ENCODE assay signal across 24 mouse cellular contexts in the genomic region with DNA sequence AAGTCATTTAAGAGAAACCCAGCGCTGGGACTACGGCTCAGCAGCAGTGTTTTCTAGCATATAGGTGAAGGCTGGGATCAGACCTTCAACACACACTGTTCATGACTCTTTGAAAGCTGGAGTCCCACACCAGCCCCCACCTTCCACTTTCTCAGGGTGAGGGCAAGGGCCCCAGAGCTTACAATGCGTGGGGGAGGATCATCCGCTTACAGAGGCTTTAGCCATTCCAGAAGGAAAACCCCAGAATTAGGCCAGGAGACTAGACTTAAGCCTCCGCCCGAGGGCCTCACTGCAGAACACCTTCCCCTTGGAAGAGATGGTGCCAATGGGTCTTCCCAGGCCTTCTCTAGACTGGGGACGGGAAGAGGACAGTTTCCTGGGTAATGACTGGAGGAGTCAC. TPM values are rescaled to one million over a fixed set of nuclear protein-coding genes. Genes with fewer than 3 reads are reported as not detected.
DNase-seq lines count a peak whose midpoint lies in the region; ATAC-seq and TF ChIP-seq lines count a peak whose summit lies in the region.
"Had no signal": no experiment of that assay in that cellular context is flagged by ENCODE, and none has a peak within 500 bp of the region (broad histone marks: within the 10 kb centered on the region; RNA-seq: fewer than 3 reads in every experiment).

No protein-coding gene starts in this region.

- no peak for DNase-seq in embryonic facial prominence, embryonic 10.5 days (ENCODE audit: low spot score)
- DNase-seq in midbrain, embryonic 14.5 days, result no peak
- DNase-seq: adrenal gland, postnatal 10 days; adrenal gland, postnatal 36 days; cerebellum, adult 18-20 months; cerebellum, adult 9-10 months; cerebellum, postnatal 14 days; gastrocnemius, postnatal 10 days; gastrocnemius, postnatal 36 days; heart, adult 2 months had no signal

- peaks cover 33% of the 10 kb centered on the region for H3K27me3 ChIP-seq in embryonic facial prominence, embryonic 13.5 days
- peaks cover 57% of the 10 kb centered on the region for H3K27me3 ChIP-seq in embryonic facial prominence, embryonic 10.5 days (replicated peaks; ENCODE audit: low read depth, poor library complexity, severe bottlenecking)
- H3K27me3 ChIP-seq in E14TG2a.4 (ENCODE audit: insufficient read depth, low read length), result peaks cover 50% of the 10 kb centered on the region
- peaks cover 27% of the 10 kb centered on the region for H3K27me3 ChIP-seq in limb, embryonic 13.5 days
- peaks cover 24% of the 10 kb centered on the region for H3K27me3 ChIP-seq in midbrain, embryonic 14.5 days (ENCODE audit: control insufficient read depth, insufficient read depth, low read length)
- H3K27me3 ChIP-seq in kidney, embryonic 16.5 days (ENCODE audit: insufficient read depth, low read length), result peaks cover 22% of the 10 kb centered on the region
- H3K27me3 ChIP-seq: Patski had no signal

- H3K9ac ChIP-seq in embryonic facial prominence, embryonic 13.5 days, result peak overlapping the region; percentile 3; the same call in 1 of the 2 replicates
- 0 out of 2 replicates have a peak overlapping the region, but pooled peaks have one; percentile 8 for H3K9ac ChIP-seq in limb, embryonic 13.5 days
- H3K9ac ChIP-seq in midbrain, embryonic 14.5 days (replicated peaks; ENCODE audit: low read length), result no peak overlapping the region
- no peak overlapping the region for H3K9ac ChIP-seq in kidney, embryonic 16.5 days (replicated peaks; ENCODE audit: low read length)
- H3K9ac ChIP-seq: embryonic facial prominence, embryonic 12.5 days; forebrain, embryonic 12.5 days; heart, embryonic 13.5 days; hindbrain, embryonic 12.5 days; hindbrain, embryonic 15.5 days had no signal

- H3K4me3 ChIP-seq in embryonic facial prominence, embryonic 13.5 days, result no peak overlapping the region
- H3K4me3 ChIP-seq in embryonic facial prominence, embryonic 10.5 days, result no peak overlapping the region
- H3K4me3 ChIP-seq in E14TG2a.4 (replicated peaks; ENCODE audit: low read length), result peak overlapping the region; percentile 21; the same call in 1 of the 2 replicates
- no peak overlapping the region for H3K4me3 ChIP-seq in limb, embryonic 13.5 days
- H3K4me3 ChIP-seq in midbrain, embryonic 14.5 days (replicated peaks; ENCODE audit: low read depth, low read length), result no peak overlapping the region
- no peak overlapping the region for H3K4me3 ChIP-seq in kidney, embryonic 16.5 days (ENCODE audit: low read length)
- H3K4me3 ChIP-seq: embryonic facial prominence, embryonic 12.5 days; erythroblast, embryonic 14.5 days; forebrain, embryonic 12.5 days; heart, adult 2 months; heart, embryonic 10.5 days; heart, embryonic 13.5 days; hindbrain, embryonic 12.5 days; hindbrain, embryonic 15.5 days had no signal

- no peak for TF ChIP-seq CTCF in E14TG2a.4 (conservative IDR thresholded peaks at IDR 0.05; ENCODE audit: low read length)

- no peak for ATAC-seq in embryonic facial prominence, embryonic 13.5 days (ENCODE audit: insufficient number of reproducible peaks, insufficient read depth, low FRiP score, low TSS enrichment, low read depth)
- ATAC-seq in limb, embryonic 13.5 days (ENCODE audit: low FRiP score, low read depth), result no peak
- ATAC-seq in midbrain, embryonic 14.5 days (ENCODE audit: low FRiP score, low TSS enrichment), result no peak
- ATAC-seq in kidney, embryonic 16.5 days (ENCODE audit: low FRiP score, low TSS enrichment), result no peak
- ATAC-seq: forebrain, embryonic 16.5 days; Patski had no signal

- no peaks in the 10 kb centered on the region for H3K9me3 ChIP-seq in embryonic facial prominence, embryonic 13.5 days
- H3K9me3 ChIP-seq in embryonic facial prominence, embryonic 10.5 days, result no peaks in the 10 kb centered on the region
- no peaks in the 10 kb centered on the region for H3K9me3 ChIP-seq in E14TG2a.4 (ENCODE audit: low read length)
- no peaks in the 10 kb centered on the region for H3K9me3 ChIP-seq in limb, embryonic 13.5 days
- no peaks in the 10 kb centered on the region for H3K9me3 ChIP-seq in midbrain, embryonic 14.5 days (ENCODE audit: control insufficient read depth, low read length)
- H3K9me3 ChIP-seq in kidney, embryonic 16.5 days (ENCODE audit: low read length), result no peaks in the 10 kb centered on the region
- H3K9me3 ChIP-seq: embryonic facial prominence, embryonic 12.5 days; forebrain, embryonic 12.5 days; G1E; heart, embryonic 10.5 days; heart, embryonic 13.5 days; hindbrain, embryonic 12.5 days; hindbrain, embryonic 15.5 days had no signal

- no peak overlapping the region for H3K27ac ChIP-seq in embryonic facial prominence, embryonic 13.5 days
- no peak overlapping the region for H3K27ac ChIP-seq in embryonic facial prominence, embryonic 10.5 days (replicated peaks)
- H3K27ac ChIP-seq in limb, embryonic 13.5 days, result no peak overlapping the region
- no peak overlapping the region for H3K27ac ChIP-seq in midbrain, embryonic 14.5 days (replicated peaks; ENCODE audit: low read depth, low read length)
- H3K27ac ChIP-seq in kidney, embryonic 16.5 days (ENCODE audit: low read length), result no peak overlapping the region
- H3K27ac ChIP-seq: embryonic facial prominence, embryonic 12.5 days; forebrain, embryonic 12.5 days; heart, adult 2 months; heart, embryonic 10.5 days; heart, embryonic 13.5 days; hindbrain, embryonic 12.5 days; hindbrain, embryonic 15.5 days had no signal

- H3K36me3 ChIP-seq in embryonic facial prominence, embryonic 13.5 days, result no peaks in the 10 kb centered on the region
- H3K36me3 ChIP-seq in embryonic facial prominence, embryonic 10.5 days (replicated peaks), result no peaks in the 10 kb centered on the region
- H3K36me3 ChIP-seq in E14TG2a.4 (ENCODE audit: insufficient read depth, low read length), result no peaks in the 10 kb centered on the region
- no peaks in the 10 kb centered on the region for H3K36me3 ChIP-seq in limb, embryonic 13.5 days
- no peaks in the 10 kb centered on the region for H3K36me3 ChIP-seq in midbrain, embryonic 14.5 days (ENCODE audit: control insufficient read depth, insufficient read depth, low read length)
- no peaks in the 10 kb centered on the region for H3K36me3 ChIP-seq in kidney, embryonic 16.5 days (ENCODE audit: insufficient read depth, low read length)
- H3K36me3 ChIP-seq: embryonic facial prominence, embryonic 12.5 days; forebrain, embryonic 12.5 days; G1E; heart, embryonic 10.5 days; heart, embryonic 13.5 days; hindbrain, embryonic 12.5 days; hindbrain, embryonic 15.5 days had no signal

- H3K4me2 ChIP-seq in embryonic facial prominence, embryonic 13.5 days, result no peak overlapping the region
- no peak overlapping the region for H3K4me2 ChIP-seq in limb, embryonic 13.5 days (replicated peaks)
- H3K4me2 ChIP-seq in midbrain, embryonic 14.5 days (ENCODE audit: low read length), result no peak overlapping the region
- no peak overlapping the region for H3K4me2 ChIP-seq in kidney, embryonic 16.5 days (replicated peaks; ENCODE audit: low read depth, low read length)
- H3K4me2 ChIP-seq: embryonic facial prominence, embryonic 12.5 days; forebrain, embryonic 12.5 days; heart, embryonic 13.5 days; hindbrain, embryonic 12.5 days; hindbrain, embryonic 15.5 days had no signal

- 71% methylated on average over 7 of the region's 7 CpGs for WGBS in embryonic facial prominence, embryonic 13.5 days
- WGBS in embryonic facial prominence, embryonic 10.5 days, result 76% methylated on average over 7 of the region's 7 CpGs
- WGBS in limb, embryonic 13.5 days, result 53% methylated on average over 7 of the region's 7 CpGs
- WGBS in midbrain, embryonic 14.5 days, result 61% methylated on average over 7 of the region's 7 CpGs
- 57% methylated on average over 7 of the region's 7 CpGs for WGBS in kidney, embryonic 16.5 days

- peaks cover 10% of the 10 kb centered on the region for H3K4me1 ChIP-seq in embryonic facial prominence, embryonic 13.5 days
- H3K4me1 ChIP-seq in embryonic facial prominence, embryonic 10.5 days, result peaks cover 45% of the 10 kb centered on the region
- H3K4me1 ChIP-seq in E14TG2a.4 (replicated peaks; ENCODE audit: low read depth, low read length), result peaks cover 58% of the 10 kb centered on the region
- H3K4me1 ChIP-seq in limb, embryonic 13.5 days, result peaks cover 47% of the 10 kb centered on the region
- H3K4me1 ChIP-seq in midbrain, embryonic 14.5 days (ENCODE audit: control insufficient read depth, insufficient read depth, low read length), result no peaks in the 10 kb centered on the region
- H3K4me1 ChIP-seq in kidney, embryonic 16.5 days (ENCODE audit: insufficient read depth, low read length), result 0 out of 2 replicates have a peak, but pooled peaks cover 3% of the 10 kb centered on the region

RNA-seq across cellular contexts. Expression of a gene that starts 7.6 kb away (rescaled TPM):
- 3.4 and 3.5 TPM in 2 replicates for polyA plus RNA-seq in embryonic facial prominence, embryonic 13.5 days (2015; fragmentation: Nextera tagmentation; extraction: Ambion mirVana)
- 1.3 and 2.3 TPM in 2 replicates for polyA plus RNA-seq in embryonic facial prominence, embryonic 10.5 days (2016; fragmentation: Nextera tagmentation; extraction: Ambion mirVana)
- 2.8 and 3.4 TPM in 2 replicates for polyA plus RNA-seq in limb, embryonic 13.5 days (2015; fragmentation: Nextera tagmentation; extraction: Ambion mirVana)
- polyA plus RNA-seq in midbrain, embryonic 14.5 days (2014; fragmentation: Nextera tagmentation; extraction: Ambion mirVana), result 0.50 and 0.68 TPM in 2 replicates
- polyA plus RNA-seq in kidney, embryonic 16.5 days (2015; fragmentation: Nextera tagmentation; extraction: Ambion mirVana), result 7.0 and 8.9 TPM in 2 replicates
- polyA plus RNA-seq: erythroblast, embryonic 14.5 days had no signal

RNA-seq across cellular contexts. Expression of a gene that starts 8.3 kb away (rescaled TPM):
- polyA plus RNA-seq in embryonic facial prominence, embryonic 13.5 days (2015; fragmentation: Nextera tagmentation; extraction: Ambion mirVana), result 0.15 and 0.25 TPM in 2 replicates
- polyA plus RNA-seq in embryonic facial prominence, embryonic 10.5 days (2016; fragmentation: Nextera tagmentation; extraction: Ambion mirVana), result 0.04 and 0.10 TPM in 2 replicates
- 0.23 and 0.26 TPM in 2 replicates for polyA plus RNA-seq in limb, embryonic 13.5 days (2015; fragmentation: Nextera tagmentation; extraction: Ambion mirVana)
- 0.05 TPM in 1 of 2 replicates, not detected in the other for polyA plus RNA-seq in midbrain, embryonic 14.5 days (2014; fragmentation: Nextera tagmentation; extraction: Ambion mirVana)
- 0.18 and 0.20 TPM in 2 replicates for polyA plus RNA-seq in kidney, embryonic 16.5 days (2015; fragmentation: Nextera tagmentation; extraction: Ambion mirVana)
- polyA plus RNA-seq: erythroblast, embryonic 14.5 days; G1E; hindbrain, embryonic 15.5 days had no signal

RNA-seq across cellular contexts. Expression of a gene that starts 14.9 kb away (rescaled TPM):
- polyA plus RNA-seq in embryonic facial prominence, embryonic 13.5 days (2015; fragmentation: Nextera tagmentation; extraction: Ambion mirVana), result 145 and 158 TPM in 2 replicates
- polyA plus RNA-seq in embryonic facial prominence, embryonic 10.5 days (2016; fragmentation: Nextera tagmentation; extraction: Ambion mirVana), result 120 and 121 TPM in 2 replicates
- 196 and 197 TPM in 2 replicates for polyA plus RNA-seq in limb, embryonic 13.5 days (2015; fragmentation: Nextera tagmentation; extraction: Ambion mirVana)
- 30.9 and 40.2 TPM in 2 replicates for polyA plus RNA-seq in midbrain, embryonic 14.5 days (2014; fragmentation: Nextera tagmentation; extraction: Ambion mirVana)
- 136 and 146 TPM in 2 replicates for polyA plus RNA-seq in kidney, embryonic 16.5 days (2015; fragmentation: Nextera tagmentation; extraction: Ambion mirVana)

RNA-seq across cellular contexts. Expression of a gene that starts 45.1 kb away (rescaled TPM):
- 56.3 and 59.7 TPM in 2 replicates for polyA plus RNA-seq in embryonic facial prominence, embryonic 13.5 days (2015; fragmentation: Nextera tagmentation; extraction: Ambion mirVana)
- 38.0 and 46.4 TPM in 2 replicates for polyA plus RNA-seq in embryonic facial prominence, embryonic 10.5 days (2016; fragmentation: Nextera tagmentation; extraction: Ambion mirVana)
- polyA plus RNA-seq in limb, embryonic 13.5 days (2015; fragmentation: Nextera tagmentation; extraction: Ambion mirVana), result 71.7 and 74.9 TPM in 2 replicates
- polyA plus RNA-seq in midbrain, embryonic 14.5 days (2014; fragmentation: Nextera tagmentation; extraction: Ambion mirVana), result 3.6 and 6.6 TPM in 2 replicates
- polyA plus RNA-seq in kidney, embryonic 16.5 days (2015; fragmentation: Nextera tagmentation; extraction: Ambion mirVana), result 60.4 and 61.5 TPM in 2 replicates

Comparison
In these comparisons a context has a peak if more than half of its experiments do, and no peak if none do; other contexts are left out.
1. H3K9ac ChIP-seq: peak in embryonic facial prominence, embryonic 13.5 days (single experiment) and limb, embryonic 13.5 days (single experiment); none in midbrain, embryonic 14.5 days (single experiment) and kidney, embryonic 16.5 days (single experiment).